ENCODE assay signal across 8 mouse cellular contexts in the genomic region with DNA sequence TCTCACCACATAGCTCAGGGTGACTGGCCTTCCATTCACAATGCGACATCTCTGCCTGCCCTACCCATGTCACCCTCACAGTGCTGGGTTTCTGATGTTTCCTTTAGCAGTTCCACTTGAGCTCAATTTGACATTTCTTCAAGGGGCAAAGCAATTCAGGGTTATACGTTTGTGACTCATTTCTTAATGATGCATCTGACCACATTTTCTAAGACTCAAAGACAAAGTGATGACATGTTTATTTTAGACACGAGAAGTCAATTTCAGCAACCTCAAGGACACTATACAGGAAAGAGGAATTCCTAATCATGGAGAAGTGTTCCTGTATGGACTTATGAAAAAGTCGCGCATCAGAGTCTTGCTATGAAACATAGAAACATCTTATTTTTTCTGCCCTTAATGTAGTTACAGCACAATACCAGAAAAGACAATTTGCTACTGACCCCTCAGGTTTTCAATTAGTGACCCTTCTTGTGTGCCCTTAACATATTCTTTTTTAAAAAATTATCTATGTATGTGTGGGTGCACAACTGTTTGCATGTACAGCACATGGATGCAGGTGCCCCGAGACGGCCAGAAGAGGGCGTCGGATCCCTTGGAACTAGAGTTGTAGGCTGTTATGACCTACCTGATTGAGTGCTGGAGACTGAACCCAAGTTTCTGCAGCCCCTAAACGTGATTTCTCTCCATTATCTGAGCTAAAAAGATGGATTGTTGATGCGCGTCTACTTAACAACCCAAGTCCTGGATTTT. TPM values are rescaled to one million over a fixed set of nuclear protein-coding genes. Genes with fewer than 3 reads are reported as not detected.
DNase-seq lines count a peak whose midpoint lies in the region; ATAC-seq and TF ChIP-seq lines count a peak whose summit lies in the region.

No protein-coding gene starts in this region.

- no peaks in the 10 kb centered on the region for H3K27me3 ChIP-seq in Patski
- no peaks in the 10 kb centered on the region for H3K27me3 ChIP-seq in embryonic facial prominence, embryonic 14.5 days (replicated peaks; ENCODE audit: control insufficient read depth, insufficient read depth, low read length)
- no peaks in the 10 kb centered on the region for H3K27me3 ChIP-seq in intestine, embryonic 14.5 days (replicated peaks; ENCODE audit: control insufficient read depth, insufficient read depth, low read length)
- no peaks in the 10 kb centered on the region for H3K27me3 ChIP-seq in lung, embryonic 16.5 days (ENCODE audit: control insufficient read depth, insufficient read depth, low read depth, low read length)
- H3K27me3 ChIP-seq in stomach, postnatal 0 days (ENCODE audit: control insufficient read depth, insufficient read depth, low read length), result no peaks in the 10 kb centered on the region

- H3K36me3 ChIP-seq in embryonic facial prominence, embryonic 14.5 days (ENCODE audit: control insufficient read depth, insufficient read depth, low read length), result no peaks in the 10 kb centered on the region
- peaks cover 3% of the 10 kb centered on the region; the same call in 1 of the 2 replicates for H3K36me3 ChIP-seq in intestine, embryonic 14.5 days (ENCODE audit: control insufficient read depth, insufficient read depth, low read length)
- H3K36me3 ChIP-seq in lung, embryonic 16.5 days (ENCODE audit: control insufficient read depth, insufficient read depth, low read length), result no peaks in the 10 kb centered on the region
- no peaks in the 10 kb centered on the region for H3K36me3 ChIP-seq in stomach, postnatal 0 days (ENCODE audit: control insufficient read depth, insufficient read depth, low read length)

- POLR2A ChIA-PET in Patski (lab: Charles Lee), result interaction anchor here (1.9 kb wide), 1 partner anchor 82 kb away, joined by 6 read pairs; a partner anchor contains a TSS

- ATAC-seq in Patski, result peak; percentile 57
- ATAC-seq in embryonic facial prominence, embryonic 14.5 days (ENCODE audit: low read depth), result peak; percentile 11; the same call in 1 of the 2 replicates
- peak; percentile 10; the same call in 1 of the 2 replicates for ATAC-seq in intestine, embryonic 14.5 days (replicated peaks; ENCODE audit: low FRiP score, low TSS enrichment, low read depth)
- ATAC-seq in lung, embryonic 16.5 days (ENCODE audit: low read depth), result peak; percentile 8
- ATAC-seq in stomach, postnatal 0 days (ENCODE audit: low FRiP score, low TSS enrichment), result peak; percentile 33; the same call in 1 of the 2 replicates

- peak; percentile 19 to 38 for DNase-seq in left cerebral cortex, postnatal 14 days (ENCODE audit: low spot score in 2 of 2)
- DNase-seq in left cerebral cortex, postnatal 36 days (ENCODE audit: low spot score in 2 of 2), result no peak
- DNase-seq in Patski (ENCODE audit: low read depth, low spot score), result no peak
- DNase-seq in embryonic facial prominence, embryonic 14.5 days (ENCODE audit: low spot score), result no peak
- DNase-seq in intestine, embryonic 14.5 days (ENCODE audit: low spot score), result no peak
- DNase-seq in stomach, postnatal 0 days (ENCODE audit: low spot score), result no peak
- no peak for DNase-seq in urinary bladder, adult 2 months (ENCODE audit: low spot score)

- no peak overlapping the region for H3K9ac ChIP-seq in embryonic facial prominence, embryonic 14.5 days (ENCODE audit: low read depth, low read length)
- H3K9ac ChIP-seq in intestine, embryonic 14.5 days (ENCODE audit: low read length), result no peak overlapping the region
- H3K9ac ChIP-seq in lung, embryonic 16.5 days (ENCODE audit: low read length), result no peak overlapping the region
- no peak overlapping the region for H3K9ac ChIP-seq in stomach, postnatal 0 days (ENCODE audit: low read length)

- no peak for TF ChIP-seq EP300 in stomach, postnatal 0 days (optimal IDR thresholded peaks at IDR 0.05)

- TF ChIP-seq CTCF in Patski (IDR thresholded peaks at IDR 0.05), result no peak
- TF ChIP-seq CTCF in stomach, postnatal 0 days (IDR thresholded peaks at IDR 0.05; ENCODE audit: low read depth), result peak; percentile 57

- in situ Hi-C loops in Patski (cut with MboI; ENCODE audit: low pct_unique_long_range_greater_than_20kb), result loop anchor here (5.0 kb wide), 3 partner anchors 65 to 325 kb away; no protein-coding TSS in a partner anchor

- peak overlapping the region; percentile 72 for H3K4me2 ChIP-seq in embryonic facial prominence, embryonic 14.5 days (ENCODE audit: low read depth, low read length)
- H3K4me2 ChIP-seq in intestine, embryonic 14.5 days (ENCODE audit: low read length), result peak overlapping the region; percentile 65
- peak overlapping the region; percentile 70 for H3K4me2 ChIP-seq in lung, embryonic 16.5 days (ENCODE audit: low read depth, low read length)
- peak overlapping the region; percentile 73 for H3K4me2 ChIP-seq in stomach, postnatal 0 days (replicated peaks; ENCODE audit: low read depth)

- H3K4me3 ChIP-seq in embryonic facial prominence, embryonic 14.5 days (ENCODE audit: low read depth, low read length), result peak overlapping the region; percentile 70
- H3K4me3 ChIP-seq in intestine, embryonic 14.5 days (ENCODE audit: low read depth, low read length), result peak overlapping the region; percentile 60
- peak overlapping the region; percentile 56 for H3K4me3 ChIP-seq in lung, embryonic 16.5 days (ENCODE audit: low read length)
- H3K4me3 ChIP-seq in stomach, postnatal 0 days (ENCODE audit: low read depth, low read length), result peak overlapping the region; percentile 66

- H3K4me1 ChIP-seq in embryonic facial prominence, embryonic 14.5 days (ENCODE audit: control insufficient read depth, insufficient read depth, low read length), result peaks cover 9% of the 10 kb centered on the region
- peaks cover 8% of the 10 kb centered on the region for H3K4me1 ChIP-seq in intestine, embryonic 14.5 days (replicated peaks; ENCODE audit: control insufficient read depth, insufficient read depth, low read length)
- H3K4me1 ChIP-seq in lung, embryonic 16.5 days (replicated peaks; ENCODE audit: control insufficient read depth, insufficient read depth, low read length), result peaks cover 10% of the 10 kb centered on the region
- peaks cover 4% of the 10 kb centered on the region; the same call in 1 of the 2 replicates for H3K4me1 ChIP-seq in stomach, postnatal 0 days (replicated peaks; ENCODE audit: control insufficient read depth, insufficient read depth)

- H3K27ac ChIP-seq in embryonic facial prominence, embryonic 14.5 days (replicated peaks; ENCODE audit: low read depth, low read length), result no peak overlapping the region
- no peak overlapping the region for H3K27ac ChIP-seq in intestine, embryonic 14.5 days (ENCODE audit: low read depth)
- no peak overlapping the region for H3K27ac ChIP-seq in lung, embryonic 16.5 days (ENCODE audit: low read length)
- no peak overlapping the region for H3K27ac ChIP-seq in stomach, postnatal 0 days (replicated peaks)

- no peaks in the 10 kb centered on the region for H3K9me3 ChIP-seq in embryonic facial prominence, embryonic 14.5 days (ENCODE audit: control insufficient read depth, low read length)
- H3K9me3 ChIP-seq in intestine, embryonic 14.5 days (ENCODE audit: control insufficient read depth, low read length), result no peaks in the 10 kb centered on the region
- no peaks in the 10 kb centered on the region for H3K9me3 ChIP-seq in lung, embryonic 16.5 days (ENCODE audit: control insufficient read depth, low read length)
- H3K9me3 ChIP-seq in stomach, postnatal 0 days (ENCODE audit: control insufficient read depth, low read length), result no peaks in the 10 kb centered on the region

- WGBS in embryonic facial prominence, embryonic 14.5 days, result 38% methylated on average over 12 of the region's 12 CpGs
- WGBS in intestine, embryonic 14.5 days, result 41% methylated on average over 12 of the region's 12 CpGs
- WGBS in lung, embryonic 16.5 days, result 30% methylated on average over 12 of the region's 12 CpGs
- 35% methylated on average over 12 of the region's 12 CpGs for WGBS in stomach, postnatal 0 days

- intact Hi-C loops in left cerebral cortex, postnatal 14 days (cut with DNase I), result no loop called here
- intact Hi-C loops in left cerebral cortex, postnatal 36 days (cut with DNase I), result loop anchor here (5.0 to 10.0 kb wide), 2 partner anchors 80 to 322 kb away; a partner anchor contains a TSS

- CTCF ChIA-PET in Patski (lab: Charles Lee), result interaction anchor here (0.6 to 2.7 kb wide), 20 partner anchors 9 to 325 kb away, joined by 3 to 10 read pairs (median 5); a partner anchor contains a TSS

RNA-seq across cellular contexts. Expression of a gene that starts 0.5 kb away (rescaled TPM):
- total RNA-seq in left cerebral cortex, postnatal 14 days (2021), result 10 to 100 TPM; 18.8 to 18.9 TPM
- 10 to 100 TPM; 17.8 to 18.7 TPM for total RNA-seq in left cerebral cortex, postnatal 36 days (2021)
- polyA plus RNA-seq in Patski (2021), result 60.5 TPM
- polyA plus RNA-seq in embryonic facial prominence, embryonic 14.5 days (2014; fragmentation: Nextera tagmentation; extraction: Ambion mirVana), result 9.5 and 11.3 TPM in 2 replicates
- 13.8 and 17.2 TPM in 2 replicates for polyA plus RNA-seq in intestine, embryonic 14.5 days (2014; fragmentation: Nextera tagmentation; extraction: Ambion mirVana)
- 15.9 and 21.0 TPM in 2 replicates for polyA plus RNA-seq in lung, embryonic 16.5 days (2015; fragmentation: Nextera tagmentation; extraction: Ambion mirVana)
- 11.1 and 14.3 TPM in 2 replicates for polyA plus RNA-seq in stomach, postnatal 0 days (2015; fragmentation: Nextera tagmentation; extraction: Ambion mirVana)
- 21.2 and 22.7 TPM in 2 replicates for polyA plus RNA-seq in urinary bladder, adult 2 months (2012; rRNA removed)

RNA-seq across cellular contexts. Expression of a gene that starts 4.3 kb away (rescaled TPM):
- 10 to 100 TPM; 62.1 to 63.5 TPM for total RNA-seq in left cerebral cortex, postnatal 14 days (2021)
- 10 to 100 TPM; 60.6 to 61.0 TPM for total RNA-seq in left cerebral cortex, postnatal 36 days (2021)
- polyA plus RNA-seq in Patski (2021), result 101 TPM
- polyA plus RNA-seq in embryonic facial prominence, embryonic 14.5 days (2014; fragmentation: Nextera tagmentation; extraction: Ambion mirVana), result 67.0 and 76.9 TPM in 2 replicates
- 76.1 and 77.0 TPM in 2 replicates for polyA plus RNA-seq in intestine, embryonic 14.5 days (2014; fragmentation: Nextera tagmentation; extraction: Ambion mirVana)
- polyA plus RNA-seq in lung, embryonic 16.5 days (2015; fragmentation: Nextera tagmentation; extraction: Ambion mirVana), result 54.2 and 57.5 TPM in 2 replicates
- polyA plus RNA-seq in stomach, postnatal 0 days (2015; fragmentation: Nextera tagmentation; extraction: Ambion mirVana), result 42.9 and 44.0 TPM in 2 replicates
- 40.4 and 42.2 TPM in 2 replicates for polyA plus RNA-seq in urinary bladder, adult 2 months (2012; rRNA removed)

RNA-seq across cellular contexts. Expression of a gene that starts 50.4 kb away (rescaled TPM):
- total RNA-seq in left cerebral cortex, postnatal 14 days (2021), result under 1 TPM; 0.17 to 0.18 TPM
- total RNA-seq in left cerebral cortex, postnatal 36 days (2021), result under 1 TPM in 1 of 2 experiments, not detected in 1; 0.17 TPM
- 0.26 TPM for polyA plus RNA-seq in Patski (2021)
- 3.3 and 4.3 TPM in 2 replicates for polyA plus RNA-seq in embryonic facial prominence, embryonic 14.5 days (2014; fragmentation: Nextera tagmentation; extraction: Ambion mirVana)
- 1.1 and 1.5 TPM in 2 replicates for polyA plus RNA-seq in intestine, embryonic 14.5 days (2014; fragmentation: Nextera tagmentation; extraction: Ambion mirVana)
- polyA plus RNA-seq in lung, embryonic 16.5 days (2015; fragmentation: Nextera tagmentation; extraction: Ambion mirVana), result 0.67 and 0.93 TPM in 2 replicates
- polyA plus RNA-seq in stomach, postnatal 0 days (2015; fragmentation: Nextera tagmentation; extraction: Ambion mirVana), result 2.6 and 2.7 TPM in 2 replicates
- polyA plus RNA-seq in urinary bladder, adult 2 months (2012; rRNA removed), result 0.32 and 0.50 TPM in 2 replicates

Comparison
In these comparisons a context has a peak if more than half of its experiments do, and no peak if none do; other contexts are left out.
1. DNase-seq: peak in left cerebral cortex, postnatal 14 days (2 of 2); none in left cerebral cortex, postnatal 36 days (0 of 2), Patski (single experiment), embryonic facial prominence, embryonic 14.5 days (single experiment), intestine, embryonic 14.5 days (single experiment), stomach, postnatal 0 days (single experiment) and urinary bladder, adult 2 months (single experiment).
2. Peak in every context shown above with its lines, with median percentiles within 50 percentile points of each other: ATAC-seq, H3K4me2 ChIP-seq and H3K4me3 ChIP-seq.